Mouse (Mus musculus) bone marrow, adult 2 months (tissue): Measurements from ENCODE around the gene Tcf23. TPM values are rescaled to one million over a fixed set of nuclear protein-coding genes. Genes with fewer than 3 reads are reported as not detected.

Experiments used
- H3K27ac ChIP-seq: fragments of 200-500 bp; 2 replicates; pipeline ENCODE4 v1.5.1; 2012; ENCODE audit warnings: low read depth, mild to moderate bottlenecking, control low read depth, inconsistent platforms, low read length; ENCODE audit not compliant: control insufficient read depth, poor library complexity, insufficient read depth
- H3K4me1 ChIP-seq: fragments of 200-500 bp; 2 replicates; pipeline ENCODE4 v1.6.1; 2011; ENCODE audit warnings: low read length; ENCODE audit not compliant: control insufficient read depth, insufficient read depth
- H3K4me3 ChIP-seq: fragments of 200-500 bp; replicated peaks from 2 replicates; pipeline ENCODE3; 2011; ENCODE audit warnings: mild to moderate bottlenecking, low read depth, low read length, control low read depth; ENCODE audit not compliant: control insufficient read depth
- CTCF ChIP-seq: fragments of 200-500 bp; IDR thresholded peaks from 2 replicates; pipeline ENCODE4 v1.5.1; 2011; ENCODE audit warnings: low read length, control low read depth; ENCODE audit not compliant: control insufficient read depth, insufficient read depth
- POLR2A ChIP-seq: fragments of 200-500 bp; IDR thresholded peaks from 2 replicates; pipeline ENCODE4 v1.6.1; 2011; ENCODE audit warnings: low read depth, mild to moderate bottlenecking, control low read depth, low read length, borderline replicate concordance; ENCODE audit not compliant: control insufficient read depth
- WGBS: fragments of 180-500 bp; shearing (Covaris S2); methylation state at CpG from one replicate; pipeline ENCODE4 v1.1.7; 2018; 5-methylcytosine and 5-hydroxymethylcytosine counted together
- polyA plus RNA-seq: library from polyadenylated mRNA; stranded (reverse); fragments of >200 nt; gene quantifications from 2 replicates; pipeline ENCODE4 v1.2.4, GENCODE M21; 2011; ENCODE audit warnings: low replicate concordance; ENCODE audit not compliant: missing spikeins, insufficient read depth, insufficient read length

Gene Tcf23
- polyA plus RNA-seq, 1 experiment: not detected

- peaks cover 6% of the 10 kb centered on the region for H3K4me1 ChIP-seq
- 94% methylated on average over 6 of the region's 6 CpGs for WGBS
- no peak overlapping the region for H3K27ac ChIP-seq
- H3K4me3 ChIP-seq: no peak overlapping the region
- TF ChIP-seq POLR2A (no peak), CTCF (no peak)
Measured at GRCm38 (mm10) chr5:30954065-30954464, 14.4 kb upstream of the Tcf23 start.

GRCm38 (mm10) chr5:30954556-30954955 lies 13.9 kb upstream of the Tcf23 start:
- Histone ChIP-seq H3K4me1 (peaks cover 5% of the 10 kb centered on the region), H3K4me3 (no peak overlapping the region), H3K27ac (no peak overlapping the region)
- 90% methylated on average over 9 of the region's 9 CpGs for WGBS
- TF ChIP-seq POLR2A: no peak
- no peak for TF ChIP-seq CTCF

- peaks cover 3% of the 10 kb centered on the region for H3K4me1 ChIP-seq
- H3K27ac ChIP-seq: no peak overlapping the region
- H3K4me3 ChIP-seq: no peak overlapping the region
- WGBS: 89% methylated on average over 6 of the region's 6 CpGs
- TF ChIP-seq POLR2A: no peak
- TF ChIP-seq CTCF: no peak
Measured at GRCm38 (mm10) chr5:30955751-30956150, 12.7 kb upstream of the Tcf23 start.

DNA sequence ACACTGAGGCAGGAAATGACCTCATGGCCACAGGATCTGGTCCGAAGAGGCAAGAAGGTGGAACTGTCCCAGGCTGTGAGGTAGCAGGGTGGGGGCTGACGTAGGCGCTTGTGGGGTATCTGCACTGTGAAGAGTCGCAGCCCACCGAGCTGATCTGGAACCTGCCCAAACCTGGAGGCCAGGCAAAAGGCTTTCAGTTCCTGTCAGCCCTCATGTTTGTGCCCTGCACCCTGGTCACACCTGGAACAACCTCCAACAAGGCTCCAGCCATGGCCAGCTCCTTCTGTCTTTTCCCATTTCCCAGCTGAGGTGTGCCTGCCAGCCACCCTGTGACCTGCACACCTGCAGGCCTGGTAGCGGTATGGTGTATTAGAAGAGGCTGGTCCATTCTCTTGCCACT lies 10.6 kb upstream of the Tcf23 start:
- 79% methylated on average over 6 of the region's 6 CpGs for WGBS
- H3K4me1 ChIP-seq: peaks cover 4% of the 10 kb centered on the region
- H3K4me3 ChIP-seq: no peak overlapping the region
- no peak overlapping the region for H3K27ac ChIP-seq
- TF ChIP-seq POLR2A (no peak), CTCF (no peak)

- Histone ChIP-seq H3K4me3 (peak overlapping the region; percentile 90), H3K27ac (peak overlapping the region; percentile 77), H3K4me1 (peaks cover 4% of the 10 kb centered on the region)
- 27% methylated on average over 19 of the region's 19 CpGs for WGBS
- TF ChIP-seq CTCF (no peak), POLR2A (no peak)
Measured at GRCm38 (mm10) chr5:30959198-30959854, 9.1 kb upstream of the Tcf23 start.

DNA sequence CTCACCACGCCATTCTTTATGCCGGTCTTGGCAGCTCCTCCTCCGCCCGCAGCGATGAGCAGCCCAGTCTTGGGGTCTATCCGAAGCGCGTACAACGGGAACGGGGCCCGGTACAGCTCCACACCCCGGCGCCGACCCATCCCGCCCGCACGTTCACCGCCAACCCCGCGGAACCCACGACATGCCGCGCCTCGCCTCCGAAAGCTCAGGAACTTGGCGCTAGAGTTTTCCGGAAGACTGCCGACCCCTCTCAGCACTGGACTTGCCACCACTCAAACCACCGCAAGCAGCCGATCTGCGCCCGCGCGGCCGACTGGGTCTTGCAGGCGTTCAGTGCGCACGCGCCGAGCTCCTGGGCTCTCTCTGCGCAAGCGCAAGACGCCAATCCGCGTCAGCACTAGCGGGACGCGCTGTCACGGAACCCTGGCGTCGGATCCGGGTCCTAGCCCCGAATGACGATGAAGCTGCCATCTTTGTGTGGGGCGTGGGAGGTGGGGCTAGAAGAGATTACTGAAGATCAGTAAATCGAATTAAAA lies 8.4 kb upstream of the Tcf23 start, which contains the start of gene Preb:
Gene Preb, minus strand, starts transcription at position 396 of the 536 bp plus-strand sequence.
- Histone ChIP-seq H3K27ac (peak within 1 kb of the TSS; percentile 82), H3K4me3 (peak within 1 kb of the TSS; percentile 90), H3K4me1 (peaks cover 4% of the 10 kb centered on the region)
- 0 out of 2 replicates have a peak, but pooled peaks have one; percentile 10 for TF ChIP-seq CTCF
- TF ChIP-seq POLR2A: peak; percentile 92
- under 1% methylated on average over 56 of the region's 56 CpGs for WGBS

DNA sequence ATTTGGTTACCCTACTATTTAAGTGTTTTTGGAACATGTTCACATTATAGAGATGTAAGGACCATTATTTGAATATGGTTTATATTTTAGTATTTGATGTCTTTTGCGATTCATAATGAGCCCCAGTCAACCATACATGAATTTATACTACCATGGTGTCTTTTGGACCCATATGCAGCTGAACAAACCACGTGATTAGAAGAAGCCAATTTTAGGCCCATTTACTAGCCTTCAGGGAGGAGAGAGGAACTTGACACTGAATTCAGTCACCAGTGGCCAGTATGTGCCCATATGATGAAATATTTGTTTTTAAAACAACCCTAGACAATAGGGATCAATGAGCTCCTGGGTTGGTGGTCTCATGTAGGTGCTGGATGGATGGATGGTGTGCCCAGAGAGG lies 7.6 kb upstream of the Tcf23 start:
- peak overlapping the region; percentile 82; the same call in 1 of the 2 replicates for H3K27ac ChIP-seq
- peaks cover 4% of the 10 kb centered on the region for H3K4me1 ChIP-seq
- WGBS: 75% methylated on average over 2 of the region's 2 CpGs
- H3K4me3 ChIP-seq: no peak overlapping the region
- TF ChIP-seq POLR2A (no peak), CTCF (no peak)

DNA sequence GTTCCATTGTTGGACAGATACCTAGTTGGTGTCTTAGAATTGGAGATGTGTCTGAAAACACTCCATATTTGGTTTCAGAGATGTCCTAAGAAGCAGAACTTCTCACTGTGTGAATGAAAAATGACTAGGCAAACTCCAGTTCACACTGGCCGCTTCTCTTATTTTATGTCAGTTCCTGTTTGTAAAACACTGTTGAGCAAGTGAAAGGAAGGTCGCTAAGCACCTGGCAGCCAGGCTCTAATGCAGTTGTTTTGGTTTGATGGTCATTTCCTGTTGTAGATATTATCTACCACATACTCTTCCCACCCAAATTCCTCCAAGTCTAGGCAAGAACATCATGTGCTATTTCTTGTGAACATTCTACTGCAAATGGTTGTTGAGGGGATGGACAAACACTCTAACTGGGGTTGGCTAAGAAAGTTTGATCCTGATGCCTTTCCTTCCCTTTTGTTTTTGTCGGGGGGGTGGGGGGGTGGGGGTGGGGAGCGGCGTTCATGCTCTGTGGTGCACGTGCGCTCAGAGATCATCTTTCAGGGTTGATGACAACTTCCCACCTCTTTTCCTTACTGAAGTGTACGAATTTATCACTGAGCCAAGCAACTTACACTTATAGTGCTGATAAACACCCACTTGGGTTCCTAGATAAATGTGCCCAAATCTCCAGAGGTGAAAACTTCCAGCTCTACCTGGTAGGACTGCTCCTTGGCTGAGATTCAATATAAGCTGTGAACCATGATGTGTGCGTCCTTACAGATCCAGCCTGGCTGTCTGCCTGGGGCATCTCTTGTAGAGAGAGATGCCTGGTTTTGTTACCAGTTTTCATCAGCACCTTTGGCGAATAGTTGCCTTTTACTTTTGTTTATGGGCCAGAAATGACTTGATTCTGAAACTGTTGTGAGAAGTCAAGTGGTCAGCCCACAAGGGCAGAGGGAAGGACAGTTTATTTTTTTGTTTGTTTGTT lies 6.6 kb upstream of the Tcf23 start:
- Histone ChIP-seq H3K4me3 (no peak overlapping the region), H3K27ac (peak overlapping the region; percentile 82; the same call in 1 of the 2 replicates), H3K4me1 (peaks cover 4% of the 10 kb centered on the region)
- WGBS: 14% methylated on average over 10 of the region's 10 CpGs
- TF ChIP-seq CTCF (no peak), POLR2A (no peak)
